Comparison of ENCODE assay signal across 16 mouse cellular contexts in the genomic region with DNA sequence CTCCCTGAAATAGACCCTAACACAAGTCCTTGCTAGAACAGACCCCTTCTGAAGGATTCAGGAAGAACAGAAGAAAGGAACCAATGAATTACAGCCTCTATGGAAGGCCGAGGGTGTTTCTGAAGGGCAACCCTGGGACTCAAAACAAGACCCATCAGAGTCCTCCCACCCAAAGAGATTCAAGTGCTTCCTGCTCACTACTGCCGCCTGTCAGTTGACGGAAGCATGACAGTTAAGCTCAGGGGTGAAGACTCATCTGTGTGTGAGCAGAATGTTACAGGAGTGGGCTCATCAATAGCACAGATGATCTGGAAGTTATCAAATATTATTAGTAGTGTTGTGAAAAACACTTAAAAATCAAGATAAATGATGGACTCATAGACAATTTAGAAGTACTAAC.
DNase-seq lines count a peak whose midpoint lies in the region; ATAC-seq and TF ChIP-seq lines count a peak whose summit lies in the region.
"Had no signal": no experiment of that assay in that cellular context is flagged by ENCODE, and none has a peak within 500 bp of the region (broad histone marks: within the 10 kb centered on the region; RNA-seq: fewer than 3 reads in every experiment).

No protein-coding gene starts in this region.

- DNase-seq in lung, embryonic 14.5 days = no peak
- DNase-seq in lung, postnatal 10 days = no peak
- peak; percentile 16 for DNase-seq in WW6 (ENCODE audit: low read depth, low spot score)
- no peak for DNase-seq in ovary, postnatal 14 days (ENCODE audit: low spot score)
- DNase-seq: cerebellum, adult 9-11 months; embryo, embryonic 11 days; heart, postnatal 36 days; kidney, adult 9 months had no signal

- no peak overlapping the region for H3K4me2 ChIP-seq in intestine, postnatal 0 days (replicated peaks; ENCODE audit: low read depth)
- no peak overlapping the region for H3K4me2 ChIP-seq in intestine, embryonic 15.5 days (replicated peaks)
- H3K4me2 ChIP-seq in lung, embryonic 14.5 days = no peak overlapping the region
- H3K4me2 ChIP-seq: embryonic facial prominence, embryonic 15.5 days; heart, embryonic 12.5 days; limb, embryonic 12.5 days; midbrain, embryonic 13.5 days had no signal

- H3K4me1 ChIP-seq in intestine, postnatal 0 days (replicated peaks; ENCODE audit: control insufficient read depth, insufficient read depth, low read length) = no peaks in the 10 kb centered on the region
- H3K4me1 ChIP-seq in intestine, embryonic 15.5 days (replicated peaks) = no peaks in the 10 kb centered on the region
- no peaks in the 10 kb centered on the region for H3K4me1 ChIP-seq in lung, embryonic 14.5 days (ENCODE audit: insufficient read depth)
- H3K4me1 ChIP-seq in ES-Bruce4 (ENCODE audit: control insufficient read depth, insufficient read depth, low read length) = no peaks in the 10 kb centered on the region
- H3K4me1 ChIP-seq: embryonic facial prominence, embryonic 15.5 days; heart, embryonic 12.5 days; midbrain, embryonic 13.5 days had no signal

- no peak for TF ChIP-seq POLR2A in ES-Bruce4 (IDR thresholded peaks at IDR 0.05; ENCODE audit: insufficient read depth, low read length)

- no peak overlapping the region for H3K4me3 ChIP-seq in intestine, postnatal 0 days (ENCODE audit: low read depth, low read length)
- H3K4me3 ChIP-seq in intestine, embryonic 15.5 days (replicated peaks) = no peak overlapping the region
- no peak overlapping the region for H3K4me3 ChIP-seq in lung, embryonic 14.5 days (ENCODE audit: low read depth, low read length)
- no peak overlapping the region for H3K4me3 ChIP-seq in ES-Bruce4 (ENCODE audit: low read depth, low read length)
- H3K4me3 ChIP-seq: embryonic facial prominence, embryonic 15.5 days; heart, embryonic 12.5 days; limb, embryonic 12.5 days; midbrain, embryonic 13.5 days had no signal

- H3K27ac ChIP-seq in intestine, postnatal 0 days (ENCODE audit: low read depth, low read length) = no peak overlapping the region
- no peak overlapping the region for H3K27ac ChIP-seq in intestine, embryonic 15.5 days
- H3K27ac ChIP-seq in lung, embryonic 14.5 days (ENCODE audit: low read depth) = no peak overlapping the region
- H3K27ac ChIP-seq in ES-Bruce4 (ENCODE audit: insufficient read depth, low read length) = no peak overlapping the region
- H3K27ac ChIP-seq: embryonic facial prominence, embryonic 15.5 days; limb, embryonic 12.5 days; midbrain, embryonic 13.5 days had no signal

- H3K9me3 ChIP-seq in intestine, postnatal 0 days (ENCODE audit: control insufficient read depth) = no peaks in the 10 kb centered on the region
- H3K9me3 ChIP-seq in intestine, embryonic 15.5 days = no peaks in the 10 kb centered on the region
- H3K9me3 ChIP-seq in lung, embryonic 14.5 days (ENCODE audit: low read depth, low read length) = no peaks in the 10 kb centered on the region
- no peaks in the 10 kb centered on the region for H3K9me3 ChIP-seq in ES-Bruce4 (replicated peaks; ENCODE audit: control insufficient read depth, insufficient read depth, low read length, poor library complexity, severe bottlenecking)
- H3K9me3 ChIP-seq: embryonic facial prominence, embryonic 15.5 days; heart, embryonic 12.5 days; limb, embryonic 12.5 days; midbrain, embryonic 13.5 days had no signal

- TF ChIP-seq EP300 in ES-Bruce4 (IDR thresholded peaks at IDR 0.05; ENCODE audit: insufficient read depth, low read depth, low read length) = no peak

- H3K9ac ChIP-seq in intestine, postnatal 0 days (ENCODE audit: low read depth, low read length) = no peak overlapping the region
- H3K9ac ChIP-seq in intestine, embryonic 15.5 days = no peak overlapping the region
- no peak overlapping the region for H3K9ac ChIP-seq in lung, embryonic 14.5 days
- no peak overlapping the region for H3K9ac ChIP-seq in ES-Bruce4 (ENCODE audit: low read depth, poor library complexity, severe bottlenecking)
- H3K9ac ChIP-seq: embryonic facial prominence, embryonic 15.5 days; heart, embryonic 12.5 days; limb, embryonic 12.5 days; midbrain, embryonic 13.5 days had no signal

- no peaks in the 10 kb centered on the region for H3K36me3 ChIP-seq in intestine, postnatal 0 days (ENCODE audit: control insufficient read depth, insufficient read depth)
- H3K36me3 ChIP-seq in intestine, embryonic 15.5 days = no peaks in the 10 kb centered on the region
- H3K36me3 ChIP-seq in lung, embryonic 14.5 days (ENCODE audit: insufficient read depth) = no peaks in the 10 kb centered on the region
- H3K36me3 ChIP-seq in ES-Bruce4 (ENCODE audit: control insufficient read depth, insufficient read depth, low read length, poor library complexity, severe bottlenecking) = no peaks in the 10 kb centered on the region
- H3K36me3 ChIP-seq: embryonic facial prominence, embryonic 15.5 days; heart, embryonic 12.5 days; limb, embryonic 12.5 days; midbrain, embryonic 13.5 days had no signal

- peak; percentile 48 for TF ChIP-seq CTCF in intestine, postnatal 0 days (IDR thresholded peaks at IDR 0.05; ENCODE audit: low read depth)
- peak; percentile 46; the same call in 1 of the 2 replicates for TF ChIP-seq CTCF in lung, embryonic 14.5 days (IDR thresholded peaks at IDR 0.05; ENCODE audit: low read depth)
- peak; percentile 26 for TF ChIP-seq CTCF in ES-Bruce4 (IDR thresholded peaks at IDR 0.05; ENCODE audit: low read depth, low read length)

- no peaks in the 10 kb centered on the region for H3K27me3 ChIP-seq in intestine, postnatal 0 days (replicated peaks; ENCODE audit: control insufficient read depth, insufficient read depth, low read length)
- no peaks in the 10 kb centered on the region for H3K27me3 ChIP-seq in intestine, embryonic 15.5 days (replicated peaks)
- H3K27me3 ChIP-seq in lung, embryonic 14.5 days (ENCODE audit: insufficient read depth, low read length) = no peaks in the 10 kb centered on the region
- no peaks in the 10 kb centered on the region for H3K27me3 ChIP-seq in ES-Bruce4 (ENCODE audit: control insufficient read depth, insufficient read depth, low read length, poor library complexity, severe bottlenecking)
- H3K27me3 ChIP-seq: embryonic facial prominence, embryonic 15.5 days; heart, embryonic 12.5 days; limb, embryonic 12.5 days; midbrain, embryonic 13.5 days had no signal

- 85% methylated on average over 3 of the region's 3 CpGs for WGBS in intestine, postnatal 0 days
- 83% methylated on average over 3 of the region's 3 CpGs for WGBS in intestine, embryonic 15.5 days
- 64% methylated on average over 3 of the region's 3 CpGs for WGBS in lung, embryonic 14.5 days

- ATAC-seq in intestine, postnatal 0 days = no peak
- ATAC-seq in intestine, embryonic 15.5 days = no peak
- no peak for ATAC-seq in lung, embryonic 14.5 days (ENCODE audit: insufficient read depth)
- ATAC-seq in inflammation-experienced regulatory T-cells, adult 6 months = no peak
- ATAC-seq: midbrain, embryonic 13.5 days had no signal
